Mouse (Mus musculus) cortical plate, adult 2 months (tissue): Measurements from ENCODE around the gene Tfec.

Experiments
- CTCF ChIP-seq: fragments of 200-500 bp; IDR thresholded peaks from 2 replicates; pipeline ENCODE4 v1.5.1; 2011; ENCODE audit warnings: mild to moderate bottlenecking, control low read depth, low read length; ENCODE audit not compliant: insufficient read depth; ENCODE audit errors: extremely low read depth
- POLR2A ChIP-seq: fragments of 200-500 bp; IDR thresholded peaks from 2 replicates; pipeline ENCODE4 v1.6.1; 2011; ENCODE audit warnings: mild to moderate bottlenecking, low read length, control low read depth; ENCODE audit not compliant: insufficient read depth; ENCODE audit errors: extremely low read depth

DNA sequence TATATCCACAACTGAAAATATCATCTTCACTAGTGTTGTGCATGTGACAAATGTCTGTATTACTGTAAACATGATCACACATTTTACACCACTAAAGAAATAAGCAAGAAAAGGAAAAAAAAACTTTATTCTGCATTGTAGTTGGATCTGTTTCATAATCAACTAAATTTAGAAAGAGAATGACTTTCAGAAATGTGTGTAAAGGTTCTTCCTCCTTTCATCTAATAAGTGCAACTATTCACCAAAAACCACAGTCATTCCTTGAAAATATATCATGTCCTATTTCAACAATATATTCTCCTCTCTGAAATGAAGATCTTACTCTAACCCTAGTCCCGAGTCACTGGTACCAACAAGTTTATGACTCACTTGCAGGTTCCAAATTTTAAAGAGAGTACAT lies 91.9 kb downstream of the Tfec start:
- TF ChIP-seq POLR2A (no peak), CTCF (no peak)
